9 mouse cellular contexts compared by ENCODE assay signal in the genomic region with DNA sequence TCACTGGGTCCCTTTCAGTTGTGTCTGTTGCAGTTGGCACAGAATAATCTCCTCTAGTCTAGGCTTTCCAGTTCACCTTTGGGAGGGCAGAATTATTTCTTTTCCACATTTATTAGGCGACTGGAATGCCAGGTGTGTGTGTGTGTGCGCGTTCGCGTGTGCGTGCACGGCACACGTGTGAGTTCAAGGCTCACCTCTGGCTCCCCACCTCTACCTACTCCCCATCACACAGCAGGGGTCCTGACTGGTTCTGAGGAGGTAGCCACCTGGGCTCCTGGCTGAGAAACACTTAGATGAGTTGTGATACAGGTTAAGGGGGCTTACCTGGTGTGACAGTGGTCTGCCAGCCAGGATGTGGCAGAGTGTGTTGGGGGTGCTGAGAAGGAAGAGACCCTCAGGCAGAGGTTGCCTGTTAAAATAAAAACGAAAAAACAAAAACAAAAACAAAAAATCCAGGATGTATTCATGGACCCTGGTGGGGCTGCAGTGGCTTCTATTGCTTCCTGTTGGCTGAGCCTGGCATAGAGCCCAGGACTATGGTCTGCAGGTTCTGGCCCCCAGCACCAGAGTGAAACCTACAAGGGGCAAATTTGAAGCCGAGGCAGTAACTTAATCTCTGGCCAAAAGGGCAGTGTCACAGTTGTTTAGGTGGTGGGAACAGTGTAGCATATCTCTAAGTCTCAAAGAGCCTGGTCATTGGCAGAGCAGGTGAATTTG. TPM values are rescaled to one million over a fixed set of nuclear protein-coding genes. Genes with fewer than 3 reads are reported as not detected.
DNase-seq lines count a peak whose midpoint lies in the region; ATAC-seq and TF ChIP-seq lines count a peak whose summit lies in the region.
"Had no signal": no experiment of that assay in that cellular context is flagged by ENCODE, and none has a peak within 500 bp of the region (broad histone marks: within the 10 kb centered on the region; RNA-seq: fewer than 3 reads in every experiment).

No protein-coding gene starts in this region.

- H3K9me3 ChIP-seq in kidney, postnatal 0 days (replicated peaks; ENCODE audit: low read length): no peaks in the 10 kb centered on the region
- no peaks in the 10 kb centered on the region for H3K9me3 ChIP-seq in hindbrain, embryonic 11.5 days (ENCODE audit: control insufficient read depth, low read length)
- no peaks in the 10 kb centered on the region for H3K9me3 ChIP-seq in midbrain, embryonic 15.5 days

- no peaks in the 10 kb centered on the region for H3K36me3 ChIP-seq in kidney, postnatal 0 days (ENCODE audit: insufficient read depth, low read length)
- H3K36me3 ChIP-seq in hindbrain, embryonic 11.5 days (ENCODE audit: control insufficient read depth, insufficient read depth, low read length): no peaks in the 10 kb centered on the region
- 0 out of 2 replicates have a peak, but pooled peaks cover 6% of the 10 kb centered on the region for H3K36me3 ChIP-seq in midbrain, embryonic 15.5 days (replicated peaks)

- H3K4me2 ChIP-seq in kidney, postnatal 0 days (ENCODE audit: low read length): peak overlapping the region; percentile 94
- H3K4me2 ChIP-seq in hindbrain, embryonic 11.5 days (replicated peaks; ENCODE audit: low read depth, low read length): peak overlapping the region; percentile 95
- peak overlapping the region; percentile 96 for H3K4me2 ChIP-seq in midbrain, embryonic 15.5 days

- no peak for ATAC-seq in kidney, postnatal 0 days (replicated peaks; ENCODE audit: low FRiP score, low read depth)
- ATAC-seq in hindbrain, embryonic 11.5 days (ENCODE audit: low FRiP score): no peak
- ATAC-seq in midbrain, embryonic 15.5 days (replicated peaks): no peak

- no peak overlapping the region for H3K27ac ChIP-seq in kidney, postnatal 0 days
- H3K27ac ChIP-seq in hindbrain, embryonic 11.5 days (ENCODE audit: low read depth, low read length): no peak overlapping the region
- H3K27ac ChIP-seq in midbrain, embryonic 15.5 days: no peak overlapping the region

- WGBS in kidney, postnatal 0 days: 81% methylated on average over 10 of the region's 10 CpGs
- 88% methylated on average over 10 of the region's 10 CpGs for WGBS in hindbrain, embryonic 11.5 days
- WGBS in midbrain, embryonic 15.5 days: 89% methylated on average over 10 of the region's 10 CpGs

- peaks cover 14% of the 10 kb centered on the region; the same call in 1 of the 2 replicates for H3K27me3 ChIP-seq in kidney, postnatal 0 days (ENCODE audit: insufficient read depth, low read length)
- peaks cover 9% of the 10 kb centered on the region for H3K27me3 ChIP-seq in hindbrain, embryonic 11.5 days (ENCODE audit: control insufficient read depth, insufficient read depth, low read length)
- peaks cover 12% of the 10 kb centered on the region for H3K27me3 ChIP-seq in midbrain, embryonic 15.5 days (replicated peaks)

- TF ChIP-seq CTCF in kidney, postnatal 0 days (IDR thresholded peaks at IDR 0.05; ENCODE audit: low read depth): no peak

- no peak for DNase-seq in kidney, postnatal 0 days (ENCODE audit: low spot score)
- DNase-seq in kidney, adult 9 months: no peak
- peak; percentile 41 to 51 for DNase-seq in cerebellum, postnatal 36 days
- no peak for DNase-seq in hindbrain, embryonic 11.5 days (ENCODE audit: low spot score)
- no peak for DNase-seq in adrenal gland, adult (ENCODE audit: inconsistent age in 2 of 2, low spot score in 1 of 2)
- no peak for DNase-seq in embryo, embryonic 9.5 days (ENCODE audit: extremely low spot score)
- DNase-seq in adrenal gland, postnatal 4 days (ENCODE audit: low spot score in 2 of 2): no peak

- no peak overlapping the region for H3K9ac ChIP-seq in kidney, postnatal 0 days (ENCODE audit: low read depth, low read length)
- H3K9ac ChIP-seq in hindbrain, embryonic 11.5 days (ENCODE audit: low read depth, low read length): no peak overlapping the region
- H3K9ac ChIP-seq in midbrain, embryonic 15.5 days: no peak overlapping the region

- H3K4me3 ChIP-seq in kidney, postnatal 0 days (replicated peaks; ENCODE audit: low read depth, low read length): peak overlapping the region; percentile 41
- no peak overlapping the region for H3K4me3 ChIP-seq in hindbrain, embryonic 11.5 days (ENCODE audit: low read depth, low read length)
- H3K4me3 ChIP-seq in midbrain, embryonic 15.5 days: peak overlapping the region; percentile 62
- H3K4me3 ChIP-seq: myocyte had no signal

- H3K4me1 ChIP-seq in kidney, postnatal 0 days (replicated peaks; ENCODE audit: insufficient read depth, low read length): peaks cover 4% of the 10 kb centered on the region; the same call in 1 of the 2 replicates
- H3K4me1 ChIP-seq in hindbrain, embryonic 11.5 days (replicated peaks; ENCODE audit: control insufficient read depth, insufficient read depth, low read length): no peaks in the 10 kb centered on the region
- peaks cover 16% of the 10 kb centered on the region; the same call in 1 of the 2 replicates for H3K4me1 ChIP-seq in midbrain, embryonic 15.5 days

RNA-seq across cellular contexts. Expression of gene Shank3, which starts 23.3 kb away (rescaled TPM):
- 1.0 and 1.2 TPM in 2 replicates for polyA plus RNA-seq in kidney, postnatal 0 days (2015; fragmentation: Nextera tagmentation; extraction: Ambion mirVana)
- polyA plus RNA-seq in hindbrain, embryonic 11.5 days (2014; fragmentation: Nextera tagmentation; extraction: Ambion mirVana): 2.8 and 3.5 TPM in 2 replicates
- 16.0 and 16.9 TPM in 2 replicates for polyA plus RNA-seq in midbrain, embryonic 15.5 days (2015; fragmentation: Nextera tagmentation; extraction: Ambion mirVana)
- 10 to 100 TPM; 58.7 to 66.0 TPM for total RNA-seq in adrenal gland, postnatal 4 days (2021)

RNA-seq across cellular contexts. Expression of gene Acr, which starts 45.4 kb away (rescaled TPM):
- not detected in 2 replicates for polyA plus RNA-seq in kidney, postnatal 0 days (2015; fragmentation: Nextera tagmentation; extraction: Ambion mirVana)
- 0.39 and 0.76 TPM in 2 replicates for polyA plus RNA-seq in hindbrain, embryonic 11.5 days (2014; fragmentation: Nextera tagmentation; extraction: Ambion mirVana)
- polyA plus RNA-seq in midbrain, embryonic 15.5 days (2015; fragmentation: Nextera tagmentation; extraction: Ambion mirVana): 2.4 and 3.2 TPM in 2 replicates
- total RNA-seq in adrenal gland, postnatal 4 days (2021): 1 to 10 TPM; 1.9 to 2.8 TPM
- polyA plus RNA-seq: myocyte had no signal

RNA-seq across cellular contexts. Expression of gene Arsa, which starts 45.5 kb away (rescaled TPM):
- polyA plus RNA-seq in kidney, postnatal 0 days (2015; fragmentation: Nextera tagmentation; extraction: Ambion mirVana): 13.0 and 13.9 TPM in 2 replicates
- polyA plus RNA-seq in hindbrain, embryonic 11.5 days (2014; fragmentation: Nextera tagmentation; extraction: Ambion mirVana): 10.0 and 10.4 TPM in 2 replicates
- 31.9 and 32.3 TPM in 2 replicates for polyA plus RNA-seq in midbrain, embryonic 15.5 days (2015; fragmentation: Nextera tagmentation; extraction: Ambion mirVana)
- total RNA-seq in adrenal gland, postnatal 4 days (2021): 10 to 100 TPM; 24.4 to 25.0 TPM

Comparison
In these comparisons a context has a peak if more than half of its experiments do, and no peak if none do; other contexts are left out.
1. DNase-seq: peak in cerebellum, postnatal 36 days (2 of 2); none in kidney, postnatal 0 days (single experiment), kidney, adult 9 months (single experiment), hindbrain, embryonic 11.5 days (single experiment), adrenal gland, adult (0 of 2), embryo, embryonic 9.5 days (single experiment) and adrenal gland, postnatal 4 days (0 of 2).
2. Peak in every context shown above with its lines, with median percentiles within 50 percentile points of each other: H3K4me2 ChIP-seq.